In genomic region chr7:100240601-100241000, GRCm38 (mm10) we compare ENCODE assay signal across 21 mouse cellular contexts. TPM values are rescaled to one million over a fixed set of nuclear protein-coding genes. Genes with fewer than 3 reads are reported as not detected.
DNase-seq lines count a peak whose midpoint lies in the region; ATAC-seq and TF ChIP-seq lines count a peak whose summit lies in the region.
"Had no signal": no experiment of that assay in that cellular context is flagged by ENCODE, and none has a peak within 500 bp of the region (broad histone marks: within the 10 kb centered on the region; RNA-seq: fewer than 3 reads in every experiment).

No protein-coding gene starts in this region.

- H3K27ac ChIP-seq in layer of hippocampus, adult 2 months: peak overlapping the region; percentile 67

- peak; percentile 55 for DNase-seq in layer of hippocampus, adult 11-12 months (ENCODE audit: low spot score)
- DNase-seq in layer of hippocampus, postnatal 10 days (ENCODE audit: low spot score in 2 of 2): no peak
- peak; percentile 39 to 42 for DNase-seq in layer of hippocampus, adult 2 months (ENCODE audit: low spot score in 2 of 2)
- peak; percentile 43 for DNase-seq in layer of hippocampus, adult 9-10 months (ENCODE audit: low spot score)
- peak; percentile 55 for DNase-seq in layer of hippocampus, adult 9-11 months
- no peak for DNase-seq in natural killer cell, adult 2 months (ENCODE audit: low spot score in 2 of 2)
- no peak for DNase-seq in retina, embryonic 14.5 days (ENCODE audit: low spot score)
- DNase-seq: adrenal gland, adult 2 months; adrenal gland, adult 8-10 months; adrenal gland, postnatal 10 days; adrenal gland, postnatal 14 days; adrenal gland, postnatal 25 days; adrenal gland, postnatal 36 days; B cell, adult 2 months; cerebellum, adult 11 months; cerebellum, adult 11-12 months had no signal

- TF ChIP-seq CTCF in layer of hippocampus, adult 2 months (conservative IDR thresholded peaks at IDR 0.05): no peak

- H3K4me3 ChIP-seq in layer of hippocampus, adult 2 months: no peak overlapping the region

- no peak for ATAC-seq in megakaryocyte, adult 5-6 weeks (ENCODE audit: poor library complexity, severe bottlenecking)
- ATAC-seq: activated CD4-positive, CD25-positive, alpha-beta regulatory T cell, adult 4 months; CD4-positive, CD25-positive, alpha-beta regulatory T cell, adult 4 months; Patski had no signal

RNA-seq across cellular contexts. Expression of gene Pgm2l1, which starts 13.4 kb away (rescaled TPM):
- total RNA-seq in layer of hippocampus, postnatal 10 days (2021): 100 to 1,000 TPM; 355 to 388 TPM
- total RNA-seq in layer of hippocampus, adult 2 months (2021): 100 to 1,000 TPM; 282 to 286 TPM
- total RNA-seq in megakaryocyte, adult 5-6 weeks (2015): 9.8 and 11.9 TPM in 2 replicates
- total RNA-seq in megakaryocyte, adult 5-6 weeks (2017): 7.7 and 9.6 TPM in 2 replicates

RNA-seq across cellular contexts. Expression of gene P4ha3, which starts 44.7 kb away (rescaled TPM):
- total RNA-seq in layer of hippocampus, postnatal 10 days (2021): 10 to 100 TPM in 1 of 2 experiments, 1 to 10 TPM in 1; 9.2 to 11.4 TPM
- 1 to 10 TPM; 6.4 to 8.3 TPM for total RNA-seq in layer of hippocampus, adult 2 months (2021)
- total RNA-seq in megakaryocyte, adult 5-6 weeks (2015): not detected in 2 replicates
- total RNA-seq in megakaryocyte, adult 5-6 weeks (2017): not detected in 2 replicates
- total RNA-seq: CH12.LX had no signal

Comparison
In these comparisons a context has a peak if more than half of its experiments do, and no peak if none do; other contexts are left out.
1. DNase-seq: peak in layer of hippocampus, adult 11-12 months (single experiment), layer of hippocampus, adult 2 months (2 of 2), layer of hippocampus, adult 9-10 months (single experiment) and layer of hippocampus, adult 9-11 months (single experiment); none in layer of hippocampus, postnatal 10 days (0 of 2), natural killer cell, adult 2 months (0 of 2) and retina, embryonic 14.5 days (single experiment).
2. RNA of gene Pgm2l1, which starts 13.4 kb away (total RNA-seq): 355 to 388 TPM in layer of hippocampus, postnatal 10 days and 282 to 286 TPM in layer of hippocampus, adult 2 months; 7.7 to 11.9 TPM in megakaryocyte, adult 5-6 weeks; every median in the first group is over 10 times any median in the second.
3. RNA of gene P4ha3, which starts 44.7 kb away (total RNA-seq): 9.2 to 11.4 TPM in layer of hippocampus, postnatal 10 days and 6.4 to 8.3 TPM in layer of hippocampus, adult 2 months; not detected in megakaryocyte, adult 5-6 weeks; every median in the first group is over 4 times any median in the second.